Mouse (Mus musculus) megakaryocyte, embryonic 14.5 days (primary cell): ENCODE results near the gene Bcl9. TPM values are rescaled to one million over a fixed set of nuclear protein-coding genes. Genes with fewer than 3 reads are reported as not detected.

Experiments used
- H3K27me3 ChIP-seq: replicated peaks from 2 replicates; pipeline ENCODE3; 2012; ENCODE audit warnings: inconsistent platforms
- H3K36me3 ChIP-seq: replicated peaks from 2 replicates; pipeline ENCODE3; 2012; ENCODE audit warnings: low read length, inconsistent platforms, mixed read lengths
- H3K4me1 ChIP-seq: 2 replicates; pipeline ENCODE4 v1.6.1; 2012; ENCODE audit warnings: inconsistent platforms
- H3K4me3 ChIP-seq: replicated peaks from 2 replicates; pipeline ENCODE3; 2012; ENCODE audit warnings: moderate library complexity, mild to moderate bottlenecking, inconsistent platforms
- H3K9me3 ChIP-seq: 2 replicates; pipeline ENCODE4 v1.6.1; 2012; ENCODE audit warnings: inconsistent platforms
- FLI1 ChIP-seq: IDR thresholded peaks from 2 replicates; pipeline ENCODE4 v1.6.1; 2012; ENCODE audit warnings: low read length, inconsistent platforms, mixed read lengths
- GATA1 ChIP-seq: IDR thresholded peaks from 3 replicates; pipeline ENCODE4 v1.6.1; 2012; ENCODE audit warnings: mixed read lengths, low read length, inconsistent platforms, borderline replicate concordance
- polyA plus RNA-seq: library from polyadenylated mRNA; stranded (reverse); fragments of >175 nt; gene quantifications from 2 replicates; pipeline ENCODE4 v1.2.3, GENCODE M21; 2012; ENCODE audit warnings: low replicate concordance; ENCODE audit not compliant: insufficient read depth

Bcl9 gene
- polyA plus RNA-seq, 1 experiment, result 7.9 TPM

- Histone ChIP-seq H3K4me1 (no peaks in the 10 kb centered on the region), H3K4me3 (no peak overlapping the region), H3K27me3 (peaks cover 3% of the 10 kb centered on the region), H3K9me3 (peaks cover 9% of the 10 kb centered on the region; the same call in 1 of the 2 replicates), H3K36me3 (no peaks in the 10 kb centered on the region)
- TF ChIP-seq FLI1, result no peak
- no peak for TF ChIP-seq GATA1
Measured at GRCm38 (mm10) chr3:97325621-97326345, 28.1 kb upstream of the Bcl9 start.

DNA sequence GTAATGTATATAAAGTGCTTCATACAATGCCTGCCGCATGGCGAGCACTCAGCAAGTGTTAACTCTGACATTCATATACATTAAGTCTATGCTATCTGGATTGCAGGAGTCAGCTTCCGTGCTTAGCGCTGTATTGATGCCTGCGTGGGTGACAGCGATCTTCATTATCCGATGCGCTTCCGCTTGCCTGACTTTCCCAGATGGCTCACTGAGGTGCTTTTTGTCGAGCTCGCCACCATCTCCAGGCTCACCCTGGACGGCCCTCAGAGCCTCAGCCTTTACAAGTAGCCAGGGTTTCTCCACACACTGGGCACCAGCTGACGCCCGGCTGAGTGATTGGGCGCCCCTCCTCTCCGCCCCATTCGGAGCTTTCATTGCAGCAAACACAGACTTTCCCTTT lies 26.3 kb upstream of the Bcl9 start:
- Histone ChIP-seq H3K27me3 (peaks cover 3% of the 10 kb centered on the region), H3K4me1 (no peaks in the 10 kb centered on the region), H3K36me3 (no peaks in the 10 kb centered on the region), H3K9me3 (0 out of 2 replicates have a peak, but pooled peaks cover 7% of the 10 kb centered on the region), H3K4me3 (no peak overlapping the region)
- TF ChIP-seq GATA1 (no peak), FLI1 (no peak)

DNA sequence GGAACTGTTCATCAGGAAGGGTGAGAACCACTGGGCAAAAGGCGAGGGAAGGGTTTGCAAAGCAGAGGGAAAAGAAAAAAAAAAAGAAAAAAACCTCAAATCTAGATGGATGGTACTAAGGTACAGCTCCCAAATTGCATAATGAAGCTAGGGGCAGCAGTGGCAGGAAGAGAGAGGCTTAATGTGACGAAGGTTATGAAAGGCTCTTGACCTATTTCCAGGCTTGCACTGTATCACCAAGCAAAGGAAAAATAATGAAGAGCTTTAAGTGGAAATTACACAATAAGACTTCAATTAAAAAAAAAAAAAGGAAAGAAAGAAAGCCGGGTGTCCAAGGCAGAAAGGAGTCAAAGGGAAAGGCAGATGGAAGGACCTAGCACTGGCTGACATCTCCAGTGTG lies 19.6 kb upstream of the Bcl9 start:
- TF ChIP-seq GATA1 (no peak), FLI1 (no peak)
- Histone ChIP-seq H3K27me3 (no peaks in the 10 kb centered on the region), H3K36me3 (no peaks in the 10 kb centered on the region), H3K9me3 (peaks cover 8% of the 10 kb centered on the region; the same call in 1 of the 2 replicates), H3K4me1 (no peaks in the 10 kb centered on the region), H3K4me3 (no peak overlapping the region)

GRCm38 (mm10) chr3:97313431-97313830 lies 15.7 kb upstream of the Bcl9 start:
- TF ChIP-seq FLI1 (no peak), GATA1 (no peak)
- peaks cover 14% of the 10 kb centered on the region for H3K27me3 ChIP-seq
- no peaks in the 10 kb centered on the region for H3K36me3 ChIP-seq
- no peaks in the 10 kb centered on the region for H3K4me1 ChIP-seq
- H3K9me3 ChIP-seq, result peaks cover 31% of the 10 kb centered on the region
- H3K4me3 ChIP-seq, result no peak overlapping the region

DNA sequence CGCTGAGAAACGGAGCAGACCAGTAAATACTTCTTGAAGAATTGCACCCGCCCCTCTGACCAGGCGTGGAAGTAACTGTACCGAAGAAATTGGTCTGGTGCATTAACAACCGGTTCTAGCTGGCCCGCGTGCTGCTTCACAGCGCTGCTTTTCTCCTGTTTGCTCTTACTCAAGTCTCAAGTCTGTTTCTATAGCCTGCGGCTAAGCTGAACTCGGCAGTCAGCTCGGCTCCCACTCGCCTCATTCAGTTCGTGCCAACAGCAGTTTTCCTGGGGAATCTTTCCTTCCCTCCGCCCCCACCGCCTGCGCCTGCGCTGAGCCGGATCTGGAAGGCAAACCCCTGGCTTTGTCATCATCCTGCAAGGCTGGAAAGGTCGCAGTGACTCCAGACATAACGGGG lies 14.3 kb upstream of the Bcl9 start:
- peaks cover 14% of the 10 kb centered on the region for H3K27me3 ChIP-seq
- H3K9me3 ChIP-seq, result peaks cover 31% of the 10 kb centered on the region
- TF ChIP-seq FLI1 (no peak), GATA1 (no peak)
- H3K4me3 ChIP-seq, result no peak overlapping the region
- no peaks in the 10 kb centered on the region for H3K4me1 ChIP-seq
- H3K36me3 ChIP-seq, result no peaks in the 10 kb centered on the region

DNA sequence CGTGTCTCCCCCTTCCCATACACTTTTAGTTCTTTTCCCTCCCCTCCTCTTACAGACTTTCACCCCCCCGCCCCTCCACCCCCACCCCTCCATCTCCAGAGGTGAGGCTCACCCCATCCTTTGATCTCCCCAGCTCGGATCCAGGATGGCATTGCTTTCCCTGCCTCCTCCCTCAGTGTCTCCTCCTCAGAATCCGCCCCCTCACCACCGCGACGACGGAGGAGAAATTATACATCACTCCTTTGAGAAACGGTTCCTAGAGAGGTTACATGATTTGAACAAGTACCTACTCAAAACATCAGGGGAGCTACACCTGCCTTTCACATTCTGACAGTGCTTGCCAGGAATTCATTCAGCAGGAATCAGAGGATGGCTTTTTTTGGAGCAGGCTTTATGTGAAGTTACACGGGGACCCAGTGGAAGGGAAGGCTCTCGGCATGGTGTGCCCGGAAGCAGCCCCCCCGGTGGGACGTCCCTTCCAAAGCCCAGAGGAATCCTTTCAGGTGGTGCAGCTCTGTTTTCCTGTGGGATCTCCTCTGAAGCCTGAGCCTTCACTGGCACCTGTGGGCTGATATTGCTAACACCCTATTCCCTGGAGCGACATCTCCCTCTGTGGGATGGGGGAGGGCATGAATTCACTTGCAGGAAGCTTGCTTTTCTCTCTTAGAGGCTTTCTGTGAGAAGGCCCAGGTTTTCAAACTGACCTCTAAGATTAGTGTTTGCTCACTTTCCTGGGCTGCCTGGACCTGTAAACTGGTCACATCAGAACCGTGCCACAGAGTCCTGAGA lies 12.2 kb upstream of the Bcl9 start:
- peaks cover 14% of the 10 kb centered on the region for H3K27me3 ChIP-seq
- no peaks in the 10 kb centered on the region for H3K4me1 ChIP-seq
- peaks cover 23% of the 10 kb centered on the region for H3K9me3 ChIP-seq
- no peaks in the 10 kb centered on the region for H3K36me3 ChIP-seq
- no peak for TF ChIP-seq FLI1
- TF ChIP-seq GATA1, result no peak
- no peak overlapping the region for H3K4me3 ChIP-seq

DNA sequence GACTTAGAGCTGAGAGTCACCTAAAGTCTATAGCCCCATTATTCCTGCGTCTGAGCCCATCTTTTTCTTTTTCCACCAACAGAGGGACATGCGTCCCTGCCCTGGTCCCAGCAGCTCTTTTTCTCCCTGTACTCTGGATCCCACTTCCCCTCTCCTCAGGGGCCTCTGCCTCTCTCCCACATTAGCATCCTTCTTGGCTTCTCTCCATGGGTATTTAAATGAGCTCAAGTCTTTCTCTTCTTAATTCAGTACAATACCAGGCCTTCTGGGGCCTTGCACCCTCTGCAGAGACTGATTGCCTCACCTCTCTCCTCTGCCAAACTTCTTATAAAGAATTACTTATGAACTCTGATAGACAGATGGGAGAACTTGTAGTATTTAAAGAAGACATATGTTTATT lies 10.7 kb upstream of the Bcl9 start:
- TF ChIP-seq FLI1 (no peak), GATA1 (no peak)
- Histone ChIP-seq H3K9me3 (peaks cover 23% of the 10 kb centered on the region), H3K36me3 (no peaks in the 10 kb centered on the region), H3K4me1 (no peaks in the 10 kb centered on the region), H3K4me3 (no peak overlapping the region), H3K27me3 (peaks cover 14% of the 10 kb centered on the region)

DNA sequence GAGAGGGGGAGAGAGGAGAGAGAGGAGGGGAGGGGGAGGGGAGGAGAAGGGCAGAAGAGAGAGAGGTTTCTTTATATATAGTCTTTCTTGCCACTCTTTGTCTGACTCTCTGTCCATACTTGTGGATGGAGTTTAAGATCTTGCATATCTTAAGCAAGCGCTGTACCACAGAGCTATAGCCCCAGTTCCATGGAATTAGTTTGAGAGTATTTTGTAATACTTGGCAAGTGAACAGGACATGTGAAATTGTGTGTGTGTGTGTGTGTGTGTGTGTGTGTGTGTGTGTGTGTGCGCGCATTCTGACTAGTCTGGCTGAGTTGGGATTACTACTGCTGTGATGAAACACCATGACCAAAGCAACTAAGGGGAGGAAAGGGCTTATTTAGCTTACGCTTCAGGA lies 8.2 kb upstream of the Bcl9 start:
- Histone ChIP-seq H3K4me1 (no peaks in the 10 kb centered on the region), H3K9me3 (peaks cover 9% of the 10 kb centered on the region)
- no peak for TF ChIP-seq GATA1
- TF ChIP-seq FLI1, result no peak

GRCm38 (mm10) chr3:97301586-97301985 lies 3.9 kb upstream of the Bcl9 start:
- TF ChIP-seq GATA1, result no peak
- no peak for TF ChIP-seq FLI1
- no peak overlapping the region for H3K4me3 ChIP-seq
- H3K9me3 ChIP-seq, result peaks cover 10% of the 10 kb centered on the region
- H3K27me3 ChIP-seq, result peaks cover 12% of the 10 kb centered on the region
- H3K4me1 ChIP-seq, result peaks cover 8% of the 10 kb centered on the region; the same call in 1 of the 2 replicates
- H3K36me3 ChIP-seq, result no peaks in the 10 kb centered on the region

More for the DNA sequence above, 8.2 kb upstream of the Bcl9 start:
- H3K27me3 ChIP-seq, result peaks cover 7% of the 10 kb centered on the region
- H3K4me3 ChIP-seq, result no peak overlapping the region
- H3K36me3 ChIP-seq, result no peaks in the 10 kb centered on the region

- no peaks in the 10 kb centered on the region for H3K36me3 ChIP-seq
- H3K9me3 ChIP-seq, result peaks cover 10% of the 10 kb centered on the region
- H3K4me1 ChIP-seq, result peaks cover 8% of the 10 kb centered on the region; the same call in 1 of the 2 replicates
- peaks cover 16% of the 10 kb centered on the region for H3K27me3 ChIP-seq
- H3K4me3 ChIP-seq, result no peak overlapping the region
- no peak for TF ChIP-seq FLI1
- TF ChIP-seq GATA1, result no peak
Measured at GRCm38 (mm10) chr3:97300370-97300769, 2.7 kb upstream of the Bcl9 start.
